Mouse (Mus musculus): Measurements from ENCODE around the gene Ncln. TPM values are rescaled to one million over a fixed set of nuclear protein-coding genes. Genes with fewer than 3 reads are reported as not detected.
A peak's percentile ranks its signal among the peaks of the same experiment; 100 is the strongest.

Ncln gene
- polyA plus RNA-seq, 1 experiment from 2014 or later: 99.0 TPM

DNA sequence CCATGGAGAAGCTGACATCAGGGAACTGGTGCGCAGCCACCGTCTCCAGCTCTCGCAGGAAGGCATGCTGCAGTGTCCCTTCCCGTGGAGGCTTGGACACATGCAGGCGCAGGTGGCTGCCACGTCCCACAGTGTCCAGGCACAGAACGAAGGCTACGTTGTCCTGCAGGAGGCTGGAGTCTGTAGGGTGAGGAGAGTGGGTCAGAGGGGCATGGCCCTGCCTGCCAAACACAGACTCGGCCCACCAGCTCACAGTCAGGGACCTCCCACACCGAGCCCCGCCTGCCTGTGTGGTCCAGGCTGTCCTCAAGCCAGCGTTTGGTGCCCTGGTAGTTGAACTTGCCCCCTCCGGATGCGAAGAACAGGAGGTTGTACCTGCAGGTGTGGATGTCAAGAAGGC is 6.3 kb downstream of the Ncln start:
- no peak overlapping the region for H3K4me2 ChIP-seq (ENCODE audit: low read length)
- DNase-seq (ENCODE audit: low spot score) (no peak), ATAC-seq (replicated peaks; ENCODE audit: low FRiP score, low TSS enrichment, low read depth) (no peak)
- H3K9me3 ChIP-seq (ENCODE audit: control insufficient read depth, low read length): no peaks in the 10 kb centered on the region
- H3K27me3 ChIP-seq (replicated peaks; ENCODE audit: control insufficient read depth, insufficient read depth, low read length): no peaks in the 10 kb centered on the region
- no peak overlapping the region for H3K9ac ChIP-seq (ENCODE audit: low read length)
- H3K4me1 ChIP-seq (replicated peaks; ENCODE audit: control insufficient read depth, insufficient read depth, low read length): peaks cover 10% of the 10 kb centered on the region
- no peak overlapping the region for H3K4me3 ChIP-seq (ENCODE audit: low read depth, low read length)
- 85% methylated on average over 14 of the region's 14 CpGs for WGBS
- H3K27ac ChIP-seq (ENCODE audit: low read depth): no peak overlapping the region
- H3K36me3 ChIP-seq (ENCODE audit: control insufficient read depth, insufficient read depth, low read length): peaks cover 73% of the 10 kb centered on the region

- ATAC-seq (replicated peaks; ENCODE audit: low FRiP score, low TSS enrichment, low read depth): no peak
- no peaks in the 10 kb centered on the region for H3K4me1 ChIP-seq (replicated peaks; ENCODE audit: control insufficient read depth, insufficient read depth, low read length)
- WGBS: 88% methylated on average over 11 of the region's 11 CpGs
- peaks cover 72% of the 10 kb centered on the region for H3K36me3 ChIP-seq (ENCODE audit: control insufficient read depth, insufficient read depth, low read length)
- H3K27me3 ChIP-seq (replicated peaks; ENCODE audit: control insufficient read depth, insufficient read depth, low read length): no peaks in the 10 kb centered on the region
- no peaks in the 10 kb centered on the region for H3K9me3 ChIP-seq (ENCODE audit: control insufficient read depth, low read length)
- H3K27ac ChIP-seq (ENCODE audit: low read depth): no peak overlapping the region
- H3K9ac ChIP-seq (ENCODE audit: low read length): no peak overlapping the region
- H3K4me2 ChIP-seq (ENCODE audit: low read length): no peak overlapping the region
- H3K4me3 ChIP-seq (ENCODE audit: low read depth, low read length): no peak overlapping the region
- DNase-seq (ENCODE audit: low spot score): no peak
Measured at GRCm38 (mm10) chr10:81488081-81488480, 8.1 kb downstream of the Ncln start.

GRCm38 (mm10) chr10:81486496-81486895 is 9.7 kb downstream of the Ncln start:
- Histone ChIP-seq H3K9me3 (ENCODE audit: control insufficient read depth, low read length) (no peaks in the 10 kb centered on the region), H3K4me3 (ENCODE audit: low read depth, low read length) (no peak overlapping the region), H3K4me2 (ENCODE audit: low read length) (no peak overlapping the region), H3K27me3 (replicated peaks; ENCODE audit: control insufficient read depth, insufficient read depth, low read length) (peaks cover 10% of the 10 kb centered on the region), H3K4me1 (replicated peaks; ENCODE audit: control insufficient read depth, insufficient read depth, low read length) (no peaks in the 10 kb centered on the region), H3K9ac (ENCODE audit: low read length) (no peak overlapping the region), H3K27ac (ENCODE audit: low read depth) (no peak overlapping the region), H3K36me3 (ENCODE audit: control insufficient read depth, insufficient read depth, low read length) (peaks cover 56% of the 10 kb centered on the region)
- DNase-seq (ENCODE audit: low spot score) (no peak), ATAC-seq (replicated peaks; ENCODE audit: low FRiP score, low TSS enrichment, low read depth) (no peak)
- 84% methylated on average over 10 of the region's 10 CpGs for WGBS

DNA sequence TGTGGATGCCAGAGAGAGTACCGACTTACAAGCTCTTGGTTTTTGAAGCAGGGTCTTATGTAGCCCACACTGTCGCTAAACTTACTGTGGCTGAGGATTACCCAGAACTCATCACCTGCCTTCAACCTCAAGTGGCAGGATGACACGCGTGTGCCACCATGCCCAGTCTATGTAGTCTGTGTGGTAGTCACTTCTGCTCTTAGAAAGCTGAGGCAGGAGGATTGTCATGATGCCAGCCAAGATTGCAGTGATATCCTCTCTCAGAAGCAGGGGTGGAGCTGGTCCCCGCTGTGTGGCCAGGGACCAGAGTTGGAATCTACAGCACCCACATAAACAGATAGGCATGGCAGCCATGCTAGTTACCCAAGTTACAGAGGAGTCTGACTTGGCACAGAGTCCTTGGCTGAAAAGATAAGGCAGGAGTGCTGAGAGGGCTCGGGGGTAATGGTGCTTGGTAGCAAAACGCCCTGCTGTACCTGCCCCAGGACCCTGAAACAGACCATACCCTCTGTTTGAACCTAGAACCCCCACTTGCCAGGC is 10.6 kb downstream of the Ncln start:
- peaks cover 20% of the 10 kb centered on the region for H3K27me3 ChIP-seq (replicated peaks; ENCODE audit: control insufficient read depth, insufficient read depth, low read length)
- H3K4me3 ChIP-seq (ENCODE audit: low read depth, low read length): no peak overlapping the region
- no peak for DNase-seq (ENCODE audit: low spot score)
- no peak overlapping the region for H3K27ac ChIP-seq (ENCODE audit: low read depth)
- no peaks in the 10 kb centered on the region for H3K4me1 ChIP-seq (replicated peaks; ENCODE audit: control insufficient read depth, insufficient read depth, low read length)
- no peak overlapping the region for H3K9ac ChIP-seq (ENCODE audit: low read length)
- WGBS: 72% methylated on average over 7 of the region's 7 CpGs
- peaks cover 46% of the 10 kb centered on the region for H3K36me3 ChIP-seq (ENCODE audit: control insufficient read depth, insufficient read depth, low read length)
- H3K4me2 ChIP-seq (ENCODE audit: low read length): no peak overlapping the region
- no peaks in the 10 kb centered on the region for H3K9me3 ChIP-seq (ENCODE audit: control insufficient read depth, low read length)
- no peak for ATAC-seq (replicated peaks; ENCODE audit: low FRiP score, low TSS enrichment, low read depth)

- no peak overlapping the region for H3K4me3 ChIP-seq (ENCODE audit: low read depth, low read length)
- DNase-seq (ENCODE audit: low spot score) (no peak), ATAC-seq (replicated peaks; ENCODE audit: low FRiP score, low TSS enrichment, low read depth) (no peak)
- H3K9me3 ChIP-seq (ENCODE audit: control insufficient read depth, low read length): no peaks in the 10 kb centered on the region
- no peak overlapping the region for H3K4me2 ChIP-seq (ENCODE audit: low read length)
- H3K27ac ChIP-seq (ENCODE audit: low read depth): no peak overlapping the region
- H3K36me3 ChIP-seq (ENCODE audit: control insufficient read depth, insufficient read depth, low read length): peaks cover 41% of the 10 kb centered on the region
- 22% methylated on average over 2 of the region's 2 CpGs for WGBS
- peaks cover 24% of the 10 kb centered on the region for H3K27me3 ChIP-seq (replicated peaks; ENCODE audit: control insufficient read depth, insufficient read depth, low read length)
- H3K9ac ChIP-seq (ENCODE audit: low read length): no peak overlapping the region
- no peaks in the 10 kb centered on the region for H3K4me1 ChIP-seq (replicated peaks; ENCODE audit: control insufficient read depth, insufficient read depth, low read length)
Measured at GRCm38 (mm10) chr10:81485060-81485449, 11.1 kb downstream of the Ncln start.

DNA sequence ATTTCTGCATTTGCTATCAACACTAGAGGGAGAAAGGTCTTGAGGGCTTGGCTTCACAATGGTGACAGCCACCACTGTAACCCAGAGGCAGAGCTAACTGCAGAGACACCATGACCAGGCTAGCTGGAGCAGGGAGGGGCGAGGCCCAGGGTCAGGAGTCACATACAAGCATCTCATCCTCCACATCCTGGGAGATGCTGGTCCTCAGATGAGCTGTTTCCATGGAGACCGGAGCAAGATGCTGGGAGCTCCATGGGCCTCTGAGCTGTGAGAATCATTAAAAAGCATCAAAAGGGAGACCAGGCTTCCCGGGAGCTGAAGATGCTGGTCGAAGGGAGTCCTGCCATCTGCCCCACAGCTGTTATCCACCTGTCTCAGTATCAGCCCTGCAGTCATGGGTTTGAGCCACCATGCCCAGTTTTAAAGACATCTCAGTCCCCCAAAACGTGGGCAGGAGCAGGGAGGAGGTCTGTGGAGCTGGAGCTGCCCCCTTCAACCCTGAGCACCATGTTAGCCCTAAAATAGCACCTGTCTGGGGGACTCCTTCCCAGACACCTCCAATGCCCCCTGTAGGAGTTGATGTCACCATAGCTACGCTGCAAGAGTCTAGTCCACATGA is 11.6 kb downstream of the Ncln start:
- no peak overlapping the region for H3K4me2 ChIP-seq (ENCODE audit: low read length)
- H3K4me3 ChIP-seq (ENCODE audit: low read depth, low read length): no peak overlapping the region
- H3K27ac ChIP-seq (ENCODE audit: low read depth): no peak overlapping the region
- no peaks in the 10 kb centered on the region for H3K9me3 ChIP-seq (ENCODE audit: control insufficient read depth, low read length)
- H3K4me1 ChIP-seq (replicated peaks; ENCODE audit: control insufficient read depth, insufficient read depth, low read length): no peaks in the 10 kb centered on the region
- WGBS: 64% methylated on average over 6 of the region's 6 CpGs
- H3K27me3 ChIP-seq (replicated peaks; ENCODE audit: control insufficient read depth, insufficient read depth, low read length): peaks cover 24% of the 10 kb centered on the region
- DNase-seq (ENCODE audit: low spot score) (no peak), ATAC-seq (replicated peaks; ENCODE audit: low FRiP score, low TSS enrichment, low read depth) (no peak)
- H3K36me3 ChIP-seq (ENCODE audit: control insufficient read depth, insufficient read depth, low read length): peaks cover 36% of the 10 kb centered on the region
- no peak overlapping the region for H3K9ac ChIP-seq (ENCODE audit: low read length)

DNA sequence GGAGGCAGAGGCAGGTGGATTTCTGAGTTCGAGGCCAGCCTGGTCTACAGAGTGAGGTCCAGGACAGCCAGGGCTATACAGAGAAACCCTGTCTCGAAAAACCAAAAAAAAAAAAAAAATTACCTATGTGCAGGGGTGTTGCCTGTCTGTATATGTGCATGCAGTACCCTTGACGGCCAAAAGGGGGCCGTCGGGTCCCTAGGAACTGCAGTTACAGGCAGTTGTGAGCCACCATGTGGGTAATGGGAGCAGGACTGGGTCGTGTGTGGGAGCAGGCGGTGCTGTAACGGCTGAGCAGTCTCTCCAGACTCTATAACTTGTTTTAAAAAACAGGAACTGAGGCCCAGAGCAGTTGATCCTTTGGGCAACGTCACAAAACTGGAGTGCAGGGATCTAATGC is 12.2 kb downstream of the Ncln start:
- no peak overlapping the region for H3K4me3 ChIP-seq (ENCODE audit: low read depth, low read length)
- ATAC-seq (replicated peaks; ENCODE audit: low FRiP score, low TSS enrichment, low read depth): no peak
- H3K4me2 ChIP-seq (ENCODE audit: low read length): no peak overlapping the region
- DNase-seq (ENCODE audit: low spot score): no peak
- no peaks in the 10 kb centered on the region for H3K9me3 ChIP-seq (ENCODE audit: control insufficient read depth, low read length)
- H3K36me3 ChIP-seq (ENCODE audit: control insufficient read depth, insufficient read depth, low read length): peaks cover 31% of the 10 kb centered on the region
- H3K27me3 ChIP-seq (replicated peaks; ENCODE audit: control insufficient read depth, insufficient read depth, low read length): peaks cover 24% of the 10 kb centered on the region
- H3K9ac ChIP-seq (ENCODE audit: low read length): no peak overlapping the region
- no peaks in the 10 kb centered on the region for H3K4me1 ChIP-seq (replicated peaks; ENCODE audit: control insufficient read depth, insufficient read depth, low read length)
- no peak overlapping the region for H3K27ac ChIP-seq (ENCODE audit: low read depth)
- 18% methylated on average over 9 of the region's 9 CpGs for WGBS

DNA sequence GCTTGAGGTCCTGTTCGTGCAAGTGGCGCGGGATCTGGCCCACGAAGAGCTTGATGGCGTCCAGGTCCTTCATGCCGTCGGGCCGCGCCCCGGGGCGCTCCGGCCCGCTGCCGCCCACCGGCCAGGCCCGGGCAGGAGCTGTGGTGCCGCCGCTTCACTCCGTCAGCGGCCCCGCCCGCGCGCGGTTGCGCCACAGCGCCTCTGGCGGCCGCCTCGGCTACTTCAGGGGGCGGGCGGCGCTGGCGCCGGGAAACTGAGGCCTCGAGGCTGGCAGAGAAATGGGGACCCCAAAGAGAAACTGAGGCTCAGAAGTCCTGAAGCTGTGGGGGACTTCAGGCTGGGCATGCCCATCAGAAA is 13.7 kb downstream of the Ncln start, which contains the start of gene Celf5:
TSS of gene Celf5 (minus strand) at position 177 of the 357 bp plus-strand sequence.
- Histone ChIP-seq H3K36me3 (ENCODE audit: control insufficient read depth, insufficient read depth, low read length) (peaks cover 16% of the 10 kb centered on the region), H3K4me2 (ENCODE audit: low read length) (peak within 1 kb of the TSS; percentile 70), H3K9me3 (ENCODE audit: control insufficient read depth, low read length) (no peaks in the 10 kb centered on the region), H3K27ac (ENCODE audit: low read depth) (no peak within 1 kb of the TSS), H3K4me1 (replicated peaks; ENCODE audit: control insufficient read depth, insufficient read depth, low read length) (no peaks in the 10 kb centered on the region), H3K9ac (ENCODE audit: low read length) (0 out of 2 replicates have a peak within 1 kb of the TSS, but pooled peaks have one; percentile 16), H3K27me3 (replicated peaks; ENCODE audit: control insufficient read depth, insufficient read depth, low read length) (peaks cover 24% of the 10 kb centered on the region), H3K4me3 (ENCODE audit: low read depth, low read length) (peak within 1 kb of the TSS; percentile 42)
- ATAC-seq (replicated peaks; ENCODE audit: low FRiP score, low TSS enrichment, low read depth) (0 out of 2 replicates have a peak, but pooled peaks have one; percentile 13), DNase-seq (ENCODE audit: low spot score) (peak; percentile 81)
- WGBS: under 1% methylated on average over 36 of the region's 36 CpGs

Measured in intestine, embryonic 14.5 days (tissue).